Mouse (Mus musculus) spleen, postnatal 36 days (tissue): ENCODE measurements around the gene Cacna1c.
"Not testable (repeated sequence)": the region's sequence is repeated elsewhere in the genome, so short reads cannot be mapped to it uniquely, and the experiment has no call there.

ENCODE experiments used
- DNase-seq, 2 experiments: peaks; one replicate each; pipeline ENCODE4 v3.0.0; 2022; ENCODE audit warnings: low spot score in 2 of 2, mixed read lengths in 1 of 2

Gene Cacna1c

DNA sequence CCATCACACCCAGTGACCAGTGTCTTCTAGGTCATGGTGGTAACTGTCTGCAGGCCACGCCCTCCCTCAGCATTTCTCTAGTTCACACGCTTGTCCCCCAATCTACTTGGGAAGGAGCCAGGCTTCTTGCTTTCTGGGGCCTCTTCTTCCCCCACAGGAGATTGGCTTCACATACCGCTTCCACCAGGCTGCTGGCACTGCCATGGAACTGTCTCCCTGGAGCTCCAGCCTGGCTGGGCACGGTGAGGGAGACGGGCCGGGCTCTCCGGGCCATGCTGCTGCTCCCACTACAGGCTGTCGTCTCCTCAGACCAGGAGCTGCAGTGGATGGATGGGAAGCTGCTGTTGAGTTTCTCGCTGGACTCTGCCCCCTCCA lies 600.5 kb downstream of the Cacna1c start:
- no peak for DNase-seq

DNA sequence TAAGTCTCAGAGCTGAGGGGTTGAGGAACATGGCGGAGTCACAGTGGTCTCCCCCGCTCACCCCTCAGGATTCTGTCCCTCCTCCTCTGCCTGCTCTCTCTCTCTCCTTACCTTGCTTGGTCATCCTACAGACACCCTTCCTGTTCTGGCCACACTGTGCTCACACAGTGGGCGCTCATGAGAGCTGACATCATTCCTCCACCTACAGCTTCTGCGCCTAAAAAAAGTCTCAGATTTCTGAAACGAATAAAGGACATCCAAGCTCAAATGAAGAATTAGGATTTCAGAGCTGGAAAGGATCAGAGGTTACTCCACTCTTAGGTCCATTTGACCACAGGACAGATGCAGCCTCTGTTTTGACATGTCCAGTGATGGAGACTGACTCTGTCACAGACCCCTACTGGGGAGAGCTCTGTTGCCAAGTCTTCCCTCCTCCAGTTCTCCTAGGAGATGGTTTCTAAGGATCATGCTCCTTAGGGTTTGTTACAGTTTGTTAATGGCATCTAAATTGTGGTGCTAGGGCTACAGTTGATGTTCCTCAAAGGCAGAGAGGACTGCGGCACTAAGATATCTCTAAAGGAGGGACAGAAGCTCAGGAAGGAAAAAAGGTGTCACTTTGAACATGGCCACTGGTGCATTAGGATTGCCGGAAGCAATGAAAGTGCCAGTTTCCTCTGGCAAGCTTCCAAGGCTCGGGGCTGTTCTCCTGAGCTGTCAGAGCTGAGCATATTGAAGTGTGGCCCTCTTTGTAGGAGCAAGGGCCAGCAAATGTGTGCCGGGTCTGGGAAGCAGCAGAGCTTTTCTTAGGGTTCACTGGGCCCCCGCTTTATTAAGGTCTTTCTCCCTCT lies 601.2 kb downstream of the Cacna1c start:
- DNase-seq = no peak

DNA sequence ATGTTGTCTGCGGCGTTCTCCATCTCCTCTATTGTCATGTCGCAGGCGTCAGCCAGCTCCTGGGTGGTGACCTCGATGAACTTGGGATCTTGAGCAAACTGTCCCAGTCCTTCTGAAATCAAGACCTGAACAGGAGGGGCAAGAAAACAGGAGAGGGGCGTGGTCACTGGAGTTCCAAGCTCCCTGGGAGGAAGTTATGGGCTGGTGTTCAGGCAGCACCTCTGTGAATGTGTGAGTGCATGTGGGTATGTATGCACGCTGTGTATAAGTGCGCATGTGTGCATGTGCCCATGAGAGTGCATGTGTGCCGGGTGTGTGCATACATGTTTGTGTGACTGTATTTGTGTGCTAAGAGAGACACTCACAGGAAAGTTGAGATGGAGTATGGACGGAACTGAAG lies 602.1 kb downstream of the Cacna1c start:
- DNase-seq = no peak

DNA sequence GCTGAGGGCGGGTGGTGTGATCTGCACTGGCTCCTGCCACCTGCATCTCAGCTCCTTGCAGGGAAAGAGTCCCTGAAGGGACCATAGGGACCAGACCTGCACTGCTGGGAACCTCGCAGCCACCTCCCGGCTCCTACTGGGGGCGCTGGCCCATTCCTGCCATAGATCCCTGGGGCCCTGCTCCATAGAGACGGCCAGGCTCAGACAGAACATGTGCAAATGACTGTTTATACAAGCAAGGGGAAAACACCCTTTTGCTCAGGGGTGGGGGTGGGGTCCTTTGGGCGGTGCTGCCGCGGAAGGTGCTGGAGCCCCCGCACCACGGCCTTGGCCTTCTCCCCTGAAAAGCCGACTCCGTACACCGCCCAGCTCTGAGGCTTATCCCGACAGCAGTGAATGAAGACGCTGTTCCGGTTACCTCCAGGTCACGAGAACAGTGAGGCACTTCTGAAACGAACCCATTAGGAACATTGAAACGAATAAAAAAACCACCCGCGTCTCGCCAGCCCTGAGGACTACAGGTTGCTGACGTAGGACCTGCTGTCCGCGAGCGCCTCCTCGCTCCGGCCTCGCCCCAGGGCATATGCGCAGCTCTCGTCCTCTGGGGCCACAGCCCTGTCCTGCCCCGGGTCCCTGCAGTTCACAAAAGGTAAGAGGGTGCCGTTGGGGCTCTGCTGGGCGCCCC lies 602.7 kb downstream of the Cacna1c start:
- DNase-seq = peak in 1 of 2 experiments; percentile 11

DNA sequence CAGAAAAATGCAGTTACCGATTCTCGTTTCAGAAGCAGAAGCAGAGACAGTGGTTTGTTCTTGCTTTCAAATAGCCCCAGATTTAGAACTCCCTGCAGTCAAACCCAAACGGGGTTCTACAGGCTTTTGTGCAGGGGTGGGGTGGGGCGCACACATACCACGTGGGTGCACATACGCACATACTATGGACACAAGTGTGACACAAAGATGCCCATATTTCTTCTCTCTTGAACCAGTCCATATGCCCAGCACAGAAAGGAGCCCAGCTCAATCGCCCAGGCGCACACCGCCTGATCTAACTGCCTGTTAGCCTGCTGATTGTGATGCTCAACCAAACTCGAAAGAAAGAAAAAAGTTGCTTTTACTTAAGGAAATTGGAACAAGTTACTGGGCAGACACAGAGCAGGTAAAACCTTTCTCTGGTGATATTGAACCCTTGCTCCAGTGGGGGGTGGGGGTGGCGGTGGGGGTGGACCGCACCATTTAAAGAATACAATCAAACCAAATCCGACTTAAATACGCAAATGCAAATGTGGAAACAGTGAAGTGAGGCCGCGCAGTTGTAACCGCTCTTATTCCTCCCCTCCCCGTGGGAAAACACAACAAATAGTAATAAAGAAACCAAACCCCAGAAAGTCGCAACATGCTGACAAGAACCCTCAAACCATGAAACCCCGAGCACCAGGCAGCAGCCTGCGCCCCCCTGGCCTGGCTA lies 603.4 kb downstream of the Cacna1c start:
- no peak for DNase-seq

DNA sequence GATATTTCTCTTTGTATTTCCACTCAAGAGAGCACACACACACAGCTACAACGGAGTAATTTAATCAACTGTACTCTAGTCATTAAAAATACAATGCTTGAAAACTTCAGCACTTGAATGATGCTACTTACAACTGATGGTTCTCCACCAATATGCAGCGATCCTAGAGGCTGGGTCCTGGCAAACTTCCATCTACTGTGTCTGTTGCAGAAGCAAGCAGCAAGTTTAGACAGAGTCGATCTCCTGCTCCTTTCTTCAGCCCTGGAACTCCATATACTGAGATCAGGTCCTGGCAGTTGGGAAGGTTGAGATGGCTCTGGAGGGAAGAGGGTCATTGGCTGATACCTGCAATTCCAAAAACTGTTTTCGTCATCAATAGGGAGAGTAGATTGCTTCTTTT lies 617.5 kb downstream of the Cacna1c start:
- DNase-seq = not testable (repeated sequence)

DNA sequence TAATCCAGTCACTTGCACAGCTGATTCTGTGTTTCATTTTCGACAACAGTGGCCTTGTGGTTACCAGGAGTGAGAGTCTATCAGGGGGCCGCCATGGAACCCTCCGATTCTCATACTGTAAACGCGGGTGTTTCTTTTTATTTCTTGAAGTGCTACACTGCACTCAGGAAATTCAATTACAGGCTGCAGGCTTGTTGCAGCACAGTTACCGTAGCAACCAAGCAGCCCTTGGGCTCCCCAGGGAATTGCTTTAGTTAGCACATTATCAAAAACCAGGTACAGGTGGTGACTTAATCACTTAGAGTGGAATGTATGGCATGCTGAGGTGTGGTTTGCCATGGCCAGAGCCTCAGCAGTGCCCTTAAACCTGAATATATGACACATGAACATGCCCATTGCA lies 621.9 kb downstream of the Cacna1c start:
- no peak for DNase-seq

DNA sequence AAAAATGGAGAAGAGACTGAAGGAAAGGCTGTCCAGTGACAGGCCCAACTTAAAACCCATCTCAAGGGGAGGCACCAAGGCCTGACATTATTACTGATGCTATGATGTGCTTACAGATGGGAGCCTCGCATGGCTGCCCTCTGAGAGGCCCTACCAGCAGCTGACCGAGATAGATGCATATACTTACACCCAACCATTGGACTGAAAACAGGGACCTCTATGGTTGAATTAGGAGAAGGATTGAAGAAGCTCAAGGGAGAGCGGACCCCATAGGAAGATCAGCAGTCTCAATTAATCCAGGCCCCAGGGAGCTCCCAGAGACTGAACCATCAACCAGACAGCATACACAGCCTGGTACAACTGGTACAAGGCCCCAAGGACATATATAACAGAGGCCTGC lies 628.4 kb downstream of the Cacna1c start:
- no peak for DNase-seq

DNA sequence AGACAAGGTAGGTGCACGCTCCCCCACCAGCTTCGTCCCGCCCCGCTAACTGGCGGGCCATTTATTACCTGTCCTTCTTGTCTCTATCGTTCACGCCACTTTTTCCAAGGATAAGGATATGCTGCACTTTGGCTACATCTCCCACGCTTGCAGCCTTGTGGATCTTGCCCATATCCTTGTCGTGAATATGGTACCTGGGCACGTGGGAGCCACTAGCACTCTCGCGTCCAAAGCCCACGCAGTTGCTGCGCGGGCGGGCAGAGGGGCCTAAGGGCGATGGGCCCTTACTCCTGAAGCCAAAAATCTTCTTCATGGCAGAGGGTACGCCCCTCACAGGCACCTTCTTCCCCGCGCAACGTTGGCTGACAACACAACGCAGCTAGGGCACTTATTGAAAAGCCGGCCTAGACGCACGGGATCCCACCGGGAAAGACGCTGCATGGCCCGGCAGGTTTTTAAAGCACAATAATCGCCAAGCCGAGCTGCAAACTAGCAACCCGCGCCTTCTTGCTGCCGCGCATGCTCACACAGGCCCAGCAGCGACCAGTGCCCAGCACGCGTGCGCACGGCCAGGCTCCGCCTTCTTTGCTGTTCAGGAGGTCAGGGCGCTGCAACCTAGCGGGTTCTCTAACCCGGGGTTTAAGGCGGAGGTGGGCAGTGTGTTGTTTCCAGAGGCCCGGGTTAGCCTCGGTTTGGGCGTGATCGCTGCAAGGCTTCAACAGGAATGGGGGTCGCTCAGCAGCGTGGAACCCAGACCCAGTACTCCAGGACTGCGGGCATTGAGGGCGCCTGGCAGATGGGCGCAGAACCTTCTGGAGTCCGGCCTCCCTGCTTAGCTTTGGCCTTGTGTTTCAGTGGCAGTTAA lies 634.2 kb downstream of the Cacna1c start, which contains the start of gene Ankrd26:
TSS of gene Ankrd26 (minus strand) at position 482 of the 865 bp plus-strand sequence.
- DNase-seq = peak; percentile 92

DNA sequence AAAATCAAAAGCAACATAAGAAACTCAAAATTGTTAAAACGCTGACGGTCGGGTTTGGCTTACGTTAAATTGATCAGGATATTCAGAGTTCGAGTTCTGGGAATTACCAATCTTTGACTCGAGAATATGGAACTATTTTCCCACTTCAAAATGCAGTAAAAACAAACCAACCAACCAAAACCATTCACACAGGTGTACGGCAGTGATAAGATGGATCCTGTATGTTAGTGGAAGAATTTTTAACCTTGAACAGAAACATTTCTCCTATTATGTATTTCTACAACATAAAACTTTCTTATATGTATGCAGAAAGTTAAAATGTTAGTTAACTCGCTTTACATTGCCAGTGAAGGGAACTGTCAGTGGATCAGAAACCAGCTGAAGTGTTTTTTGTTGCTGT lies 635.0 kb downstream of the Cacna1c start:
- DNase-seq = no peak

DNA sequence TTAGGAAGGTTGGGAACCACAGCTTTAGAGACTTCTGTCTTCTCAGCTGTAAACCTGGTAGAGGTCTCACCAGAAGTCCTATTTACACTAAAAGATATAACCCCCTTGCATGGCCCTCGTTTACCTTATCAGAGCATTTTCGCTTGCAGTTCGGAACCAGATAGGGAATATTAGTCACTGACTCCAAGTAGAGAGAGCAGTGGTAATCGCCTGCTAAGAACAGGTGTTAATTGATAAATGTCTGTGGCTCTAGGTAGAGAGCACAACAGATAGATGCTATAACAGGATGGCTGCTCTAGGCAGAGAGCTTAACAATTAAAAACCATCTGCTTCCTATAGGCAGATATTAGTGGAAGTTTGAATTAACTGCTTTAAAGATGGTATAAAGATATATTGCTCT lies 657.6 kb downstream of the Cacna1c start:
- no peak for DNase-seq
